Mouse (Mus musculus) heart, embryonic 16.5 days (tissue): ENCODE data around the gene Rpl36-ps4. TPM values are rescaled to one million over a fixed set of nuclear protein-coding genes. Genes with fewer than 3 reads are reported as not detected.

Experiments
- ATAC-seq: fragments of 200-750 bp; cut with Nextera tagmentation; replicated peaks from 2 replicates; pipeline ENCODE4 v1.8.0; 2017; ENCODE audit warnings: moderate number of reproducible peaks; ENCODE audit not compliant: insufficient read depth, low FRiP score; ENCODE audit errors: extremely low read depth
- H3K27ac ChIP-seq: fragments of 300-500 bp; sonication (generic); 2 replicates; pipeline ENCODE4 v1.5.1; 2014; ENCODE audit warnings: mild to moderate bottlenecking, low read length, control low read depth, moderate library complexity
- H3K27me3 ChIP-seq: fragments of 300-500 bp; sonication (generic); 2 replicates; pipeline ENCODE4 v1.6.1; 2014; ENCODE audit warnings: low read length, mixed read lengths; ENCODE audit not compliant: control insufficient read depth, insufficient read depth
- H3K36me3 ChIP-seq: fragments of 300-500 bp; sonication (generic); 2 replicates; pipeline ENCODE4 v1.6.1; 2014; ENCODE audit not compliant: control insufficient read depth, insufficient read depth
- H3K4me1 ChIP-seq: fragments of 300-500 bp; sonication (generic); 2 replicates; pipeline ENCODE4 v1.6.1; 2014; ENCODE audit warnings: low read length, mixed read lengths; ENCODE audit not compliant: control insufficient read depth, insufficient read depth
- H3K4me2 ChIP-seq: fragments of 300-500 bp; sonication (generic); 2 replicates; pipeline ENCODE4 v1.6.1; 2014; ENCODE audit warnings: low read depth, mild to moderate bottlenecking, control low read depth, low read length
- H3K4me3 ChIP-seq: fragments of 300-500 bp; sonication (generic); 2 replicates; pipeline ENCODE4 v1.5.1; 2014; ENCODE audit warnings: mild to moderate bottlenecking, control low read depth, low read length
- H3K9ac ChIP-seq: fragments of 300-500 bp; sonication (generic); 2 replicates; pipeline ENCODE4 v1.6.1; 2014; ENCODE audit warnings: low read length, control low read depth
- H3K9me3 ChIP-seq: fragments of 300-500 bp; sonication (generic); replicated peaks from 2 replicates; pipeline ENCODE4 v1.6.1; 2016; ENCODE audit warnings: low read length; ENCODE audit not compliant: control insufficient read depth
- WGBS: fragments of 180-500 bp; shearing (Covaris S2); extraction: QIAGEN DNeasy Blood & Tissue Kit; methylation state at CpG from one replicate; pipeline ENCODE4 v1.1.7; 2014; 5-methylcytosine and 5-hydroxymethylcytosine counted together
- polyA plus RNA-seq: library from polyadenylated mRNA; unstranded; fragments of >200 nt; fragmentation: Nextera tagmentation; extraction: Ambion mirVana; gene quantifications from 2 replicates; pipeline ENCODE4 v1.2.1, GENCODE M21; 2015

Rpl36-ps4 gene
- polyA plus RNA-seq, 1 experiment from 2014 or later = not detected

DNA sequence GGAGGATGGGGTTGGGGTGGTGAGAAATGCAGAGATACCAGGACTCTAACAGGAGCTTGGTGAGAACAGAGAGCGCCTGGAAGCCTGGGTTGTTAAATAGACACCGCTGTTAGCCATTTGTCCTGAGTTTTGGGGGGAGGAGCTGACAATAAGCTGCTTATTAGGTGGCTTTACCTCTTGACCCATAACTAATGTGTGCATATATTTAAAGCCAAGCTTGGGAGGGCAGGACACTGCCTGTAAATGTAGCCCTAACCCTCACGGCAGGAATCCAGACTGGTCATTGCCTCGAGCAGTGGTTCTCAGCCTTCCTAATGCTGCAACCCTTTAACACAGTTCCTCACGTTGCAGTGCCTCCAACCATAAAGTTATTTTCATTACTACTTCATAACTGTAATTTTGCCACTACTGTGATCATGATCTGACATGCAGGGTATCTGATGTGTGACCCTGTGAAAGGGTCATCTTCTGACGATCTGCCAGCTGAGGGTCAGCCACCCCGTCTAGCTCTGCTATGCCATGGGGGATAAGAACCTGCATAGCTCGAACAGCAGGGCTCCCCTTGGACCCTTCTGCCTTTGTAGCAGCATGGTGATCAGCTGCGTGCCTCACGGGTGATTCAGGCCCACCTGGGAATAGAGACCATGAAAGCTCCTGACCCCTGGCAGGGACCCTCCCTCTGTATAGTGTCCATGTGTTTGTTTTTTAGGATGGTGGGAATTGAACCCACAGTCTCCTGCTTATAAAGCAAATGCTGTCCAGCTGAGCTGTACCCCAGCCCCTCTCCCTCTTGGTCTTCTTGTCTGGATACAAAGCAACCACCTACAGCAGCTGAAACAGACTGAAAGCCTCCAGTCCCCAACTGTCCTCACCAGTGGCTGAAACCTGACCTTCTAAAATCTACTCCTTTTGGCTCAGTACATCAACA, 42.0 kb upstream of the Rpl36-ps4 start:
- H3K9me3 ChIP-seq = no peaks in the 10 kb centered on the region
- 75% methylated on average over 10 of the region's 10 CpGs for WGBS
- no peaks in the 10 kb centered on the region for H3K27me3 ChIP-seq
- H3K27ac ChIP-seq = no peak overlapping the region
- no peak overlapping the region for H3K4me2 ChIP-seq
- no peaks in the 10 kb centered on the region for H3K36me3 ChIP-seq
- H3K9ac ChIP-seq = no peak overlapping the region
- no peak for ATAC-seq
- no peak overlapping the region for H3K4me3 ChIP-seq
- 0 out of 2 replicates have a peak, but pooled peaks cover 5% of the 10 kb centered on the region for H3K4me1 ChIP-seq

- ATAC-seq = no peak
- 57% methylated on average over 9 of the region's 9 CpGs for WGBS
- H3K27me3 ChIP-seq = no peaks in the 10 kb centered on the region
Measured at GRCm38 (mm10) chr17:87879484-87880225, 41.1 kb upstream of the Rpl36-ps4 start.

DNA sequence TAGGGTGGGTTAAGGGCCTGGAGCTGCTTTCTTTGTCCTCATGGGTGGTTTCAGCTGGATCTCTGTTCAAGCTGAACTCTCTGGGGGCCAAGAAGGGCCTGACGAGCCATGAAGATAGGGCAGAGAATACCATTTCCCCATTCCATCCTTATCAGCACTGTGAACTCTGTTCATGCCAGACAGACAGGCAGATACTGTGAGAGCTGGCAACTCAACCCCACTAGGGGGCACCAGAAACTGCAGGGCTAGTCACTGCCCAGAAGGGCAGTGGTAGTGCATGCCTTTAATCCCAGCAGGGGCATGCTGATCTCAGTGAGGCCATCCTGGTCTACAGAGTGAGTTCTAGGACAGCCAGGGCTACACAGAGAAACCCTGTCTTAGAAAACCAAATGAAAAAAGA, 38.2 kb upstream of the Rpl36-ps4 start:
- H3K9me3 ChIP-seq = no peaks in the 10 kb centered on the region
- H3K36me3 ChIP-seq = no peaks in the 10 kb centered on the region
- no peak overlapping the region for H3K9ac ChIP-seq
- 0% methylated on average over 1 of the region's 1 CpGs for WGBS
- H3K4me1 ChIP-seq = 0 out of 2 replicates have a peak, but pooled peaks cover under 1% of the 10 kb centered on the region
- H3K27me3 ChIP-seq = no peaks in the 10 kb centered on the region
- peak; percentile 14; the same call in 1 of the 2 replicates for ATAC-seq
- no peak overlapping the region for H3K4me3 ChIP-seq
- H3K27ac ChIP-seq = no peak overlapping the region
- H3K4me2 ChIP-seq = no peak overlapping the region

More at GRCm38 (mm10) chr17:87879484-87880225, 41.1 kb upstream of the Rpl36-ps4 start:
- Histone ChIP-seq H3K9ac (no peak overlapping the region), H3K36me3 (no peaks in the 10 kb centered on the region), H3K4me3 (no peak overlapping the region), H3K4me2 (no peak overlapping the region), H3K27ac (no peak overlapping the region), H3K4me1 (0 out of 2 replicates have a peak, but pooled peaks cover 5% of the 10 kb centered on the region), H3K9me3 (no peaks in the 10 kb centered on the region)

DNA sequence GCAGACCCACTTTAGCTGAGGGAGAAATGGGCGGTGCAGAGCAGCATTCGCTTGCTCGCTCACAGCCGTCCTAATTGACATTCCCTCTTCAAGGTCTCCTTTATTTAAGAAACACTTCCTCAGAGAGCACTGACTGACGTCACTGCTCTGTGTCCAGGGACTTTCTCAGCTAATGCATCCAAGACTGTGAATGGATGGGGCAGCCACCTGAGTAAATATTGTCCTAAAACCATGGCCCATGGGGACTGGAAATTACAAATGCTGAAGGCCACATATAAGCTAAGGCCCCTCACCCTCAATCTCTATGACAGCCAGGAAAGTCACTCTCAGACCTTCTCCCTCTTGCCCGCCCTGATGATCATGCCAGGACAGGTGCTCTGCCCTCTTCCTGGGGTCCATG, 23.6 kb upstream of the Rpl36-ps4 start:
- H3K36me3 ChIP-seq = no peaks in the 10 kb centered on the region
- H3K9me3 ChIP-seq = peaks cover 4% of the 10 kb centered on the region
- H3K27me3 ChIP-seq = no peaks in the 10 kb centered on the region
- H3K4me1 ChIP-seq = no peaks in the 10 kb centered on the region
- 81% methylated on average over 6 of the region's 6 CpGs for WGBS
- no peak overlapping the region for H3K4me3 ChIP-seq
- H3K27ac ChIP-seq = no peak overlapping the region
- no peak overlapping the region for H3K4me2 ChIP-seq
- no peak overlapping the region for H3K9ac ChIP-seq
- no peak for ATAC-seq

DNA sequence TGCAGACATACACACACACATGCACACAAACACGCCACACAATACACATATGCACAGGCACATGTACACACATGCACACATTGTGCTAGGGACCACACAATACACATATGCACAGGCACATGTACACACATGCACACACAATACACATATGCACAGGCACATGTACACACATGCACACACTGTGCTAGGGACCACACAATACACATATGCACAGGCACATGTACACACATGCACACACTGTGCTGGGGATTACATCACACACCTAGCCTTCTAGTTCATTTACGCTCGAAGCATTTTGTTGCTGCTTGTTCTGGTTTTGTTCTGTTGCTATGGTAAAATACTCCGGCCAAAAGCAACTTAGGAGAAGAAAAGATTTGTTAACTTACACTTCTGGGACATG, 20.1 kb upstream of the Rpl36-ps4 start:
- H3K27me3 ChIP-seq = no peaks in the 10 kb centered on the region
- H3K27ac ChIP-seq = no peak overlapping the region
- no peaks in the 10 kb centered on the region for H3K4me1 ChIP-seq
- WGBS = 81% methylated on average over 4 of the region's 4 CpGs
- no peaks in the 10 kb centered on the region for H3K36me3 ChIP-seq
- no peak overlapping the region for H3K9ac ChIP-seq
- no peak; the same call in 1 of the 2 replicates for ATAC-seq
- H3K4me2 ChIP-seq = no peak overlapping the region
- H3K9me3 ChIP-seq = peaks cover 4% of the 10 kb centered on the region
- H3K4me3 ChIP-seq = no peak overlapping the region

DNA sequence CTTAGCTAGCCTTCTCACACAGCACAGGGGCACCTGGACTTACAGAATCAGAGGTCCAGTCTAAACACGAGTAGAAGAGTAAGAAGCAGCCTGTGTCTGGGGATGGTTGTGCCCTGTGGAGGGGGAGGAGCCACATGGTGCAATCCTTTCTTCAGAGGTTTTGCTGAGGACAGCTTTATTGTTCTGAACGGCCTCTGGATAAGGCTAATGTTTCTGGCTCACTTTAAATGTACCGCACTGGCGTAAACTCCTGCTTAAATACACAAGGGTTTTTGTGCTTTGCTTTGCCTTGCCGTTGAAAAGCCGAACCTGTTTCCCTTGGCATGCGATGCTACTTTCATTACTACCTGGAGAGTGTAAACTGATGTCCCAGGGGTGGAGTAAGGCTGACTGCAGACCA, 19.6 kb upstream of the Rpl36-ps4 start:
- Histone ChIP-seq H3K4me3 (no peak overlapping the region), H3K36me3 (no peaks in the 10 kb centered on the region), H3K4me1 (no peaks in the 10 kb centered on the region), H3K9me3 (peaks cover under 1% of the 10 kb centered on the region; the same call in 1 of the 2 replicates), H3K4me2 (no peak overlapping the region), H3K27ac (no peak overlapping the region), H3K27me3 (no peaks in the 10 kb centered on the region), H3K9ac (no peak overlapping the region)
- 57% methylated on average over 7 of the region's 7 CpGs for WGBS
- ATAC-seq = no peak

- no peak overlapping the region for H3K4me3 ChIP-seq
- no peak overlapping the region for H3K27ac ChIP-seq
- H3K4me2 ChIP-seq = no peak overlapping the region
- H3K27me3 ChIP-seq = no peaks in the 10 kb centered on the region
- no peaks in the 10 kb centered on the region for H3K4me1 ChIP-seq
- H3K9me3 ChIP-seq = no peaks in the 10 kb centered on the region
- H3K36me3 ChIP-seq = no peaks in the 10 kb centered on the region
- WGBS = 24% methylated on average over 6 of the region's 6 CpGs
- ATAC-seq = no peak
- no peak overlapping the region for H3K9ac ChIP-seq
Measured at GRCm38 (mm10) chr17:87903213-87903612, 17.6 kb upstream of the Rpl36-ps4 start.

- 86% methylated on average over 8 of the region's 8 CpGs for WGBS
- Histone ChIP-seq H3K9me3 (no peaks in the 10 kb centered on the region), H3K27me3 (no peaks in the 10 kb centered on the region), H3K4me3 (no peak overlapping the region), H3K9ac (no peak overlapping the region), H3K4me1 (no peaks in the 10 kb centered on the region), H3K36me3 (no peaks in the 10 kb centered on the region), H3K4me2 (no peak overlapping the region), H3K27ac (no peak overlapping the region)
- ATAC-seq = no peak
Measured at GRCm38 (mm10) chr17:87903725-87904124, 17.1 kb upstream of the Rpl36-ps4 start.

DNA sequence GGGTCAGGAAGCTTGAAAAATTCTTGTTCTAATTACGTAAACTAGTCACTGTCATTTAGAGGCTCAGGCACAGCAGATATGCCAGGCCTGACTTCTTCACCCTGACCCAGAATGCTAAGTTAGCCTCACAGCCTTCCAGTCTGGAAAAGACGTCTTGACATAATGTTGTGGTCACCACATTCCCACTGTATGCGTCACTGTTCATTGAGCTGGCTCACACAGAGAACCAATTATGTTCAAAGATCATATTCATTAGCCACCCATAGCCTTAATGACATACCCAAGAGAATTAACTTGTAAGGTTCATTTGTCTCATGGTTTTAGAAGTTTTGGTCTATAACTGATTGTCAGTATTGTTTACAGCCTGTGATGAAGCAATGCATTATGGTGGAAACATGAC, 5.4 kb upstream of the Rpl36-ps4 start:
- Histone ChIP-seq H3K4me1 (no peaks in the 10 kb centered on the region), H3K36me3 (no peaks in the 10 kb centered on the region), H3K27me3 (no peaks in the 10 kb centered on the region), H3K27ac (no peak overlapping the region), H3K9me3 (peaks cover 7% of the 10 kb centered on the region), H3K4me3 (no peak overlapping the region), H3K4me2 (no peak overlapping the region), H3K9ac (no peak overlapping the region)
- ATAC-seq = no peak
- 81% methylated on average over 3 of the region's 3 CpGs for WGBS
